Mouse (Mus musculus): ENCODE data around the gene Trp73.

The Trp73 gene

DNA sequence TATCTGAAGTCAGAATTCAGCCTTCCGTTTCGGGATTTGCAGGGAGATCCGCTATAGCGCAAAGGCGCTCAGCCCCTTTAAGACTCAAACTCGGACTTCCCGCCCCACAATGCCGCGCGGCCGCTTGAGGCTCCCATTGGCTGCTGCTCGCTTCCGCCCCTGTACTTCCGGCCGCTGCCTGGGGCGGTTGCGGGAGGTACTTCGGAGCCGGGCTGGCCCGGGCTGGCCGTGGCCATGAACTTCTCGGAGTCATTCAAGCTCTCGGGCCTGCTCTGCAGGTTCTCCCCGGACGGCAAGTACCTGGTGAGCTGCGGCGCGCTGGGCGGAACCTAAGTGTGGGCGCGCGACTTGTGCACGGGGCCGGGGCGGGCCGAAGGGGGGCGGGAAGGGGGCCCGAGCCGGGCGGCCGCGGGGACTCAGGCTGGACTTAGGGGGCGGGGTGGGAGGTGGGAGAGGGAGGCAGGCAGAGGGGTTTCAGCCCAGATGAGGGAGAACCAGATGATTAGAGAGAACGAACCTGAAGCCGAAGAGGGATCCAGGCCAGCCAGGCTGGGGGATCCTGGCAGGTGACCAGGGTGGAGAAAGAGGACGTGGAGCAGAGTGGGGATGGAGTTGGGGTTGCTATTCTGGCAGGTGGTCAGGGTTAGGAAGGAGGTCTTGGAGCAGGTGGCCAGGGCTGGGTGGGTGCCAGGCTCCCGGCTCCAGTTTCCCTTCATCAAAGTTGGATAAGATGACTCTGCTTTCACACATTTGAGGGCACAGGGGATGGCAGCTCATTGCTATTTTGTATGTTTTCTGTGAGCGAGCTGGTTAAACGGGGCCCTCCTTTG is 2.4 kb upstream of the Trp73 start, which contains the start of gene Wrap73:
TSS of gene Wrap73 (plus strand) at position 162 of the 830 bp plus-strand sequence.
- DNase-seq (ENCODE audit: low read depth, low spot score) = peak; percentile 93

DNA sequence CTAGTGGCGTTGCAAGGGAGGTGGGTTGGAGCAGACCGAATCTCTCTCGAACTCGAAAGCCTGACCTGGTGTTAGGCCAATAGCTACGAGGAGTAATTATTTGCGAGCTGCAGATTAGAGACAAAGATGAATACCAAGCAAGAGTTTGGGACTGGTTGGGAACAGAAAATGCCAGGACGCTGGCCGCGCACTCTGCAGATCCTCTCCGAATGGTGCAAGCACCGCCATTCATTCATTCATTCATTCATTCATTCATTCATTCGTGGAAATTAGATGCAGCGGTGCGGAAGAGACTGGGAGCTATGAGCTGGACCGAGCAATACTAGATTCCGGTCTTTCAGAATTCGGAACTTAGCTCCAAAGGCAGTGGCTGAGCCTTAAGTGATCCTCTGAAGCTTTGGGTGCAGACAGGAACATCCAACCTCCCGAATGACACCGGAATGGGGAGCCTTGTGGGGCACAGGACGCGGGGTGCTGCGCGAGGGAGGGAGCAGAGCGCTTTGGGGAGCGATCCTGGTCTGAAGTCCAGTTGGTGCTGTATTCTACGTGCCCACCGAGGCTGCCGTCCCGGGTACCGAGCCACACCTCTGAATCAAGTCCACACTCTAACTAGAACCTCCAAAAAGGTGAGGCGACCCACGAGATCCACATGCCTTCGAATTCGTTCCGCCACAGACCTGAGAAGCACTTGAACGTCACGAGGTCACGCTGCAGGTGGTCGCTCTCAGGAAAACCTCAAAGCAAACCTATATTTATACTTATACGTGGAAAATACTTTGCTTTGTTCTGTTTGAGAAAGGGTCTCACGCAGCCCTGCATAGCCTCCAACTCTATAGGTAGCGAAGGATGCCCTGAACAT is 1.2 kb upstream of the Trp73 start:
- DNase-seq (ENCODE audit: low read depth, low spot score) = no peak

DNA sequence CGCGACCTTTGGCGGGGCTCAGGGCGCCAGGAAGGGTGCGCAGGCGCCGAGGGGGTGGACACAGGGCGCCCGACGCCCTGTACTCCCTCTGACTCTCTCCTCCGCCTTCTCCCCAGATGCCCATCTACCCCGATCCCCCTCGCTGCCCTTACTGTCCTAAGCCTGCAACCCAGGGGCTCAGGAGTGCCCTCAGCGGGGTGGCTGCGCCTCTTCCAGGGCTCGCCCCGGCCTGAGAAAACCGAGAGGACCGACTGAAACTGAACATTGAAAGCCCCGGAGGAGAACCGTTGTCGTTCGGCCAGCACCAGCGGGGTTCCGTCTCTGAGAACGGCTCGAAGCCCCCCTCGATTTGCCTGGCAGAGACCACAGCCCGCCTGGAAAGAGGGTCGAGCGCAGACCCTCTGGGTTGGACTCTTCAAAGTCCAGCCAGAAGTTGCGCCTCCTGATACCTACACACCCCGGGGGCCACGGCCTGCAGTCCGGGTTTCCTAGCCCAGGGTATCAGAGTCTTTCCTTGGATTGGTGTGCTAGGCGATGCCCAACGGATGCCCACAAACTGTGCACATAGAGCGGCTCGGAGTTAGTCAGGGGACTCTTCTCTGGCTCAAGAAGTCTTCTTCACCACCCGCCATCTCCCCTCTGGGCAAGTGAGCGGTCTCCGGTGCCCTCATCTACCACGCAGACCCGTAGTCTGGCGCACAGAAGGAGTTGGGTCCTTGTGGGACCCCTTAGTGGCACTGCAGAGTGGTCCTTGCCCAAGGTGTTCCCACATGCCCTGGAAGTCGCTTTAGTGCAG is 403 bp upstream of the Trp73 start:
- DNase-seq (ENCODE audit: low read depth, low spot score) = no peak

DNA sequence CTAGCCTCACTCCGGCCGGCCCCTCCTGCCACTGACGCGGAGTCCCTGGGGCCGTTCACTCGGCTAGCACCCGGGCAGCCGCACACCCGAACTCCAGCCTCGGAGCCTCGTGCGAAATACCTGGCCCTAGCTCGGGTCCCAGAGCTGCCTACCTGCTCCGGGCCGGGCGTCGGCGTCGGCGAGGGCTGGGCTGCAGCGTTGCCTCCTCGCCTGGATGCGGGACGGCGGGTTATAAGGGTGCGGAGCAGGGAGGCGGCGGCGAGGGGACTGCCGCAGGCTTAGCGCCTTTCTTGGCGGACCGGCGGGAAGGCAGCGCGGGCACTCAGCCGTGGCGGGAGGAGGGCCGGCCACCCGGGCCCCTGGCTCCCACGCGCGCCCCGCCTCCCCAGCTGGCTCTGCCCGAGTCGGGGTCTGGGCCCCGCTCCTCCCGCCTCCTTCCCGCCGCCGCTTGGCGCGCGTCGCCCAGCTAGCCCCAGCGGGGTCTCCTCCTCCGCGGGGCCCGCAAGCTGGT is 282 bp downstream of the Trp73 start:
- no peak for DNase-seq (ENCODE audit: low read depth, low spot score)

DNA sequence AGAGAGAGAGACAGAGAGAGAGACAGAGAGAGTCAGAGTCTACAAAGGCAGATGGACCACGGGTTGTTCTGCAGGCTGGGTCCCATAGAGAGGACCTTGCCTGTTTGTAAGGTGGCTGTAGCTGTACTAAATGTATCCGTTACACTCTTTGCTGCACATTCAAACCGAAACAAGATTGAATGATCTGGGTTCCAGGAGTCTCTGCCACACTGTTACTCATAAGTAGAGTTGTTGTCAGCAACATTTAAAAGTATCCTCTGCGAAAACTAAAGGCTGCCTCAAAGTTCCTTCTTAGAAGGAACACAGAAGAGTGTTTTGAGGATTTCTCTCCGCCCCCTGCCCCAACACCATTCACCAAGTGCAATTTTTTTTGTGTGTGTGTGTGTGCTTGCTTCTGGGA is 2.9 kb downstream of the Trp73 start:
- DNase-seq (ENCODE audit: low read depth, low spot score) = no peak

DNA sequence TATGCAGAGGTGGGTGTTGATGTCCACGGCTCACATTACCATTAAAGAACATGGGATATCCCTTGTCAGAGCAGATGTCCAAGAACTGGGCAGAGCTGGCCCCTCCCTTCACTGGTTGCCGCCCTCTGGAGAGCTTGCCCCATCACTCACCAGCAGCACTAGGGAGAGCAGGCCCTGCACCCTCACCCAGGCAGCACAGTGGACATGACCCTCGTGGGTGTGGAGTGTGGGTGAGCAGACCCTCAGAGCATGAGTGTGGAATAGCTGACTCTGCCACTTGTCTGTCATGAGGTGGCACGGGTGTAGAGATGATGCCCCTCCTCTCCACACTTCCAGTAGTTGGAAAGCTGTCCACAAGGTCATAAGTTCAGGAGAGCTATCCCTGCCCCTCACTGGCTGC is 5.2 kb downstream of the Trp73 start:
- no peak for DNase-seq (ENCODE audit: low read depth, low spot score)

DNA sequence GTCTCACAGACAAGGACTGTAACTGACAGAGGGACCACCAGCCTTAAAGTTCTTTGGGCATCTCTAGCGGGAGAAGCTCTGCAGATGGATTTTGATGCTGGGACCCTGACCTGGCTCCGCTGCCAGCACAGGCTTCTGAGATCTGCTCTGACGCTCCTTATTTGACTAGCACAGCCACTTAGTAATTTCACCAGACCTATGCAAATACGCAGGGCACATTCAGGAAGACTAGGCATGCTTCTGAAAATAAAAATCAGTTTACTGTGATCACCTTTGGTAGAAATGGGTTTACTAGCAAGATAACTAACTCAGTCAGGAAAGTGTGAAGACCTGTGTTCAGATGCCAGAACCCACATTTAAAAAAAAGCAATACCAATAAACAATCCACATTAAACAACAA is 8.1 kb downstream of the Trp73 start:
- no peak for DNase-seq (ENCODE audit: low read depth, low spot score)

DNA sequence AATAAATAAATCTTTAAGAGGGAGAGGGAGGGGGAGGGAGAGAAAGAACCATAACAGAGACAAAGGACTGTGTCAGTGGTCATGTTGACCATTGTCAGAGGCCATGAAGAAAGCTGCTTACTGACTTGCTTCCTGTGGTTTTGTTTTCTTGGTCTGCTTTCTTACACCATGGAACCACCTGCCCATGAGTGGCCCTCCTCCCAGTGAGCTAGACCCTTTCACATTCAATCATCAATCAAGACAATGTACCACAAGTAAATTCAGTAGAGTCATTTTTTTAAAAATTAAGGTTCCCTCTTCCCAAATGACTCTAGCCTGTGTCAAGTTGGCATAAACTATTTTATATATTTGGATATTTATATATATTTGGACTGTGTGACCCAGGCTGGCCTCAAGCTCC is 10.1 kb downstream of the Trp73 start:
- no peak for DNase-seq (ENCODE audit: low read depth, low spot score)

GRCm38 (mm10) chr4:154127273-154127672 is 12.7 kb downstream of the Trp73 start:
- no peak for DNase-seq (ENCODE audit: low read depth, low spot score)

DNA sequence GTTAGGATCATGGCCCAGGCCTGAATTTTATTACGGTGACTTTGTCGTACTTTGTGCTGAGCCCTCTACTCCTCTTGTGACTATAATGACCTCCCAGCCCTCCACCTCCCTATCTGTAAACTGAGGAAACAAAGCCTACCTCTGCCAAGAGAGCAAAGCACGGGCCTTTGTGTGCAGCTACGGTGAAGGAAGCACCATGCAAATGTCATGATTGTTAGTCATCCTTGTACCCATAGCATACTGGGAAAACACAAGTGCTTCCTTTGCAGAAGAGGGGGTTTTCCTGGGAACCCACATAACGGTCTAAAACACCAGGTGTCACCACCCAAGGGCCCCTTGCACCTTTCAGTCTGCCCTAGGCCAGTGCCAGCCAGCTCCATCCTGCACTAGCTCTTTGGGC is 14.8 kb downstream of the Trp73 start:
- DNase-seq (ENCODE audit: low read depth, low spot score) = no peak

DNA sequence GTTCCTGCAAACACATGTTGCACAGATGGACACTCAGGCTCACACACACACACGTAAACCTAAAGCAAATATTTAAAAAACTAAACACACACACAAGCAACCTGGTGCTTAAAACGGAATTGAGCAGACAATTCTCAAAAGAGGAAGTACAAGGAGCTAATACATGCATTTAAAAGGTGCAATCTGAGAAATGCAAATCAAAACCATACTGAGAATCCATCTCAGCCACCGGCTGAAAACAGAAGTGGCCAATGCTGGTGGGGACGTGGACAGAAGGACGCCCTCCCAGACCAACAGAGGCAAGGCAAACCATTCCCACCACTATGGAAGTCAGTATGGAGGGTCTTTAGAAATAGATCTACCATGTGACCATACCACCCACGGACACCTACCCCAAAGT is 16.5 kb downstream of the Trp73 start:
- DNase-seq (ENCODE audit: low read depth, low spot score) = no peak

DNA sequence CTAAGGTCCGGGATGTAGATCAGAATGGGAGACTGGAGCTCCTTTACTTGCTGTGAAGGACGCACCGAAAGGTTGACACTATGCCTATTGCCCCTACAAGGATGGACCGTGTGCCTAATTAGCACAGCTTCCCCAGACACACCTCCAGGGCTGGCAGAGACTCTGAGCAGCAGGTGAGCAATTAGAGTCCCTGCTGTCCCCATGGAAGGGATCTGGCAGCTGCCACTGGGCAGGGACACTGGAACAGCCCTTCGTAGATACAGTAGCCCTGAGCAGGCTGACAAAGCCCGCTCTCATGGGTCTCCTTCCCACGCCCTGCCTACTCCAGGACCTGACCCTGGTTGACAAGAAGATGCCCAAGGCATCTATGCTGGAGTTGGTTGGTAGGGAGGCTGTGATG is 17.6 kb downstream of the Trp73 start:
- no peak for DNase-seq (ENCODE audit: low read depth, low spot score)

DNA sequence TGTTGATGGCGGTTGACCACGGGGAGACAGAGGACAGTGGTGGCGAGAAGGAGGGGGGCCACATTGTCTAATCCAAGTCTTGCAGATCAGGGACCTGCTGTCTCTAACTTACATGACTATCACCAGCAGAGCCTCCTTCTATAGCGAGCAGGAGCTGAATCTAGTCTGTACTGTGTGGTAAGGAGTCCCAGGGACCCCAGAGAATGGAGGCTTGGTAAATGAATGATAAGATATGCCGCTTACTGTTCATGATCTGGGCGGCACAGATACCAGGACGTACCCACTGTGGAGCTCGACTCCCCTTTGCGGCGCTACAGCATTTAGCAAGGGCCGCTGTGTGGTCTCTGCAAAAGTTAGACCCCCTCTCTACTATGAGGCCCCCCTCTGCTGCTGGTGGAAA is 18.2 kb downstream of the Trp73 start:
- no peak for DNase-seq (ENCODE audit: low read depth, low spot score)

DNA sequence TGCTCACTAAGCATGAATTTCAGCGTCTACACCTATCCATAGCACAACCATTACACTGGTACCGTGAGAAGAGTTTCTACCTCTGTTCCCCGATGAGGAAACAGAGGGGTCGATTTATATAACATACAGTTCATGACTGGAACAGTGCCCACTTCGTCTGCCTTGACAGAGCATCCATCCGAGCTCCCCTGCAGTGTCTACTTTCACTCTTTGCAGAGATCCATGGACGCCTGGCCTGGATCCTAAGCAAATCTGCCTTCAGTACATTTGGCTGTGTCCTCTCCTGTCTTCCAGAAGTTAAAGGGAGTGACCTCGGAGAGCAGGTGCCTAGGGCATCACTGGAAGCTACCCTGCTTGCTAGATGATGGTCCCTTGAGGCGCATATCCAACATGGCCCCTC is 20.8 kb downstream of the Trp73 start:
- no peak for DNase-seq (ENCODE audit: low read depth, low spot score)

GRCm38 (mm10) chr4:154118782-154119181 is 21.2 kb downstream of the Trp73 start:
- DNase-seq (ENCODE audit: low read depth, low spot score) = no peak

DNA sequence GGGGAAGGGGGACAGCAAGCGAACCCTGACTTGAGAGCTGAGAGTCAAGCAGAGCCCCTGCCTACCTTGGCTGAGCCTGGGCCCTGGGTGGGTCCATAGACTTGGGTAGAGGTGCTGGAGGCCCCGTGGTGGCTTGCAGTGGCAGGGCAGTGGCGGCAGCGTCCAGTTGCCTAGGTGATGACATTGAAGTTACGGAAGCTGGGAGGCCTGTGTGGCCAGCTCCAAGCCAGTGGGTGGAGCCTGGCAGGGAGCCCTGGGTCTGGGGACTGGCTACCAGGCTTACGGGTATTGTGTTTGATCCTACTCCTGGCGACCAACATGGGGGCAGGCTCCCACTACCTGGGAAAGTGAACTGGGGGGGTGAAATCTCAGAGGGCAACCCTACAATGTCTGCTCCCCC is 23.6 kb downstream of the Trp73 start:
- no peak for DNase-seq (ENCODE audit: low read depth, low spot score)

DNA sequence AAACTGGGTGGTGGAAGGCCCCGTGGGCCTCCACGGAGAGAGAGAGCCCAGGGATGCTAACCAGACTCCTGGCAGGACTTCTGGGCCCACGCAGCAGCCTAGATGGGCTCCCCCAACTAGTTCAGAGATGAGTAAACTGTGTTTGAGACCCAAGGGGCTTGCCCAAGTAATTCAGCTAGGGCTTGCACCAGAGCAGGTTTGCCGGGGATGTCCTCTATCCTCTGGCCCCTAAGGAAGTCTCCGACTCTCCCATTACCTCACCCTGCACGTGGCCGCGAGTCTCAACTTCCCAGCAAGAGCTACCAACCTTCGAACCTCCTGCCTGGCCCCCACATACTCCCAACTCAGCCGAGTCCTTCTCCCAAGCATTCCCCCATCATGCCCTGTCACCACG is 30.2 kb downstream of the Trp73 start:
- DNase-seq (ENCODE audit: low read depth, low spot score) = no peak

GRCm38 (mm10) chr4:154109216-154109849 is 30.7 kb downstream of the Trp73 start:
- DNase-seq (ENCODE audit: low read depth, low spot score) = no peak

- no peak for DNase-seq (ENCODE audit: low read depth, low spot score)
Observed at GRCm38 (mm10) chr4:154106497-154107061, 33.4 kb downstream of the Trp73 start.

DNA sequence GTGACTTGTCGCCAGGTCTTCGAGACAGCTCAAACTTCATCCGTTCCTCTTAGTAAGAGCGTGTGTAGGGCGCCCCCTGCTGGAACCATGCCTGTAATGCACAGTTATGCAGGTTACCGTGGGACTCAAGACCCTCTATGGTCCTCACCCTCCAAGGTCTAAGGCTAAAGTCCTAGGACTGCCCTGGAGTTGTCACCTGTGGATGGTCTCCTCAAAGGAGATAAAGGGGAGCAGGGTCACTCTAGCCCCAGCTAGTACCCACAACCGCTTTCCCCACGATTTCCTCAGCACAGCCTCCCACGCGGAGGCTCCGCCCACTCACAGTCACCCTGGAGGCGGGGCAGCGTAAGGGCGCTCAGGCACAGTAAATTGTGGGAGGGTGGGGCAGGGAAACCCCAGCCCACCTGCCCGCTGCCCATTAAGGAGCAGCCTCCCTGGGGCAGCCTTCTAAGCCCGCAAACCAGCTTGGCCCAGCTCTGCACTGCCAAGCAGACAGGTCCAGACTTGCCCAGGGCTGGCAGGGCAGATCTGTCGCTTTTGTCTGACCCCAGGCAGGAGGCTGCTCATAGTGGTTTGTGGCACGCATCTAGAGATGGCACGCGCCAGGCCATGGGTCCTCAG is 34.5 kb downstream of the Trp73 start:
- peak; percentile 77 for DNase-seq (ENCODE audit: low read depth, low spot score)

DNA sequence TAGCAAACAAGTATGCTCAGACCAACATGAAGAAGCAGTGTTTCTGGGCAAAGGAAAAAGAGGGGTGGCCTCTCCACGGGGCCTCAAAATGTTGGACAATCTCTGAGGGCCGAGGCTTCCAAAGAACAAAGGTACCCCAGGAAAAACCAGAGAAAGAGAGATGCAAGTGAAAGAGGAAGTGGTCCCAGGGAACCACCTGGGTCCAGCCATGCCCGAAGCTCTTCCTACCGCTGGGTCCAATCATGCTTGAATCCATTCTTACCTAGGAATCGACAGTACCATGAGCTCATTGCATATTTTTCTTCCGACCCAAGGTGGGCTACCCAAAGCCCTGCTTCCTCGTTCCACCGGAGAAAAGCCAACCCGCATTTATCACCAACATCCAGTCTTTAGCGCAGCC is 36.1 kb downstream of the Trp73 start:
- DNase-seq (ENCODE audit: low read depth, low spot score) = no peak
